Mouse (Mus musculus) lung, postnatal 36 days (tissue): ENCODE measurements around the gene Ptprm.

ENCODE experiments used
- DNase-seq: peaks from one replicate; pipeline ENCODE4 v3.0.0; 2022; ENCODE audit warnings: mixed read lengths

Gene Ptprm

DNA sequence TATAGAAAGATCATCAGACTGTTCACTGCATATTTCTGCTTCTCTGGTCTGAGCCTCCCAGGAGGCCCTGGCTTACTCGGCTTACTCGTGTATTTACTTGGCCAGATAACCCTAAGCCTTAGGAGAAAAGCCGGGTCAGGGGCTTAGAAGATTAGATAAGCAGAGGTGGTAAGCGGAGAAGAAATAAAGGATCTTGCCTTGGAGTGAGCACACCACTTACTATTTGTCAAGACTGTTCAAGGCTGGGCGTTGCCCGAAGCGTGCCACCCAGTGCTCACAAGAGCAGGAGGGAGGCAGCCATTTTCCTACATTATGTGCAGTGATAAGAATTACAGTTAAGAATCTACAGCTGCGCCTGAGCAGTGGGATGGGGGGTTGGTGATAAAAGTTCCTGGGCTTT is 646.6 kb downstream of the Ptprm start:
- no peak for DNase-seq

DNA sequence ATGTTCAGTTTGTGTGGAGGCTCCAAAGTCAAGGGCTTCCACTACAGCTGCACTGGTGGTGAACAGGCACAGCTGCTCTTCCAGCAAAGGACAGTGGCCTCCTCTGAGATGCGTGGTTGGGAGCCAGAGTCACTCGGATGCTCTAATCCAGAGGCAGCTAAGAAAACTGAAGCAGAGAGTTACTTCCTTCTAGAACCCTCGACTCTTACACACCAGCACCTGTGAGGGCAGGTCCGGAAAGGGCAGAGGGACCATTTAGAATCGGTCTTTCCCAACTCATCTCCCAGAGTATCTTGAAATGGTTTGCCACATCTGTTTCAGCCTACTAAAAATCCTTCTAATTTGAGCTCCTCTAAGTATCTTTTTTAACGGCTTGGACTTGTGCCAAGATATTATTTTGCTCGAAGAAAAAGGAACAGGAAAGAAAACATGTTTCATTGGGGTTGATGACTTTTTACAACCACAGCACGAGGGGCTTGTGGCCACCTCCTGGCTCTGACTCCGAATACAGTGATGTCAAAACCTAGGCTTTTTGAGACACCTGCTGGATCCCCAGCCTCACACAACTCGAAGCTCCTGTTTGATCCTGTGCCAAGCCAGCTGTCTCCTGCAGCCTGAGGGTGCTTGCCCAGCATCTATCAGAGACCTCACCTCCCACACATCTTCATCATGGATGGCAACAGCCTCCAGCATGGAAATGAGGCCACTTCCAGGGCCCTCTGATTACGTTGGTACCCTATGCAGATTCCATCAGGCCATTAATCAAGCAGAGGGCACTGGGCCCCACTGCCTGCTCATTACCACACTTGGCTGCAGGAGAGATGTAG is 652.7 kb downstream of the Ptprm start:
- no peak for DNase-seq

DNA sequence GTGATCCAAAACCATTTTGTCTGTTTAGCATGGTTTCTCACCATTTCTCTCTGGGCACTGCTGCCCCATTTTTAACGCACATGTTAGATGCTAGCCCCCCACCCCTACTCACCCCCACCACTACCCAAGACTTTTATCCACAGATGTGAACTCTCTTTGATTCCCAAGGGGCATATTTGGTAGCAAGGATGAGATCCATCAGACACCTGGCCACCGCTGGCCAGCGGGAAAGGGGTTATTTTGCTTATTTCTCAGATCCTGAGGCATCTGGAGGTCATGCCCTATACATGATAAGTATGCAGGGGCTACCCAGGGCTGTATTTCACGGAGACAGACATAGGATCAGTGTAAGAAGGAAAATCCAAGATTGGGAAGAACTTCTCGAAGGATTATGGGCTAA is 654.4 kb downstream of the Ptprm start:
- no peak for DNase-seq

DNA sequence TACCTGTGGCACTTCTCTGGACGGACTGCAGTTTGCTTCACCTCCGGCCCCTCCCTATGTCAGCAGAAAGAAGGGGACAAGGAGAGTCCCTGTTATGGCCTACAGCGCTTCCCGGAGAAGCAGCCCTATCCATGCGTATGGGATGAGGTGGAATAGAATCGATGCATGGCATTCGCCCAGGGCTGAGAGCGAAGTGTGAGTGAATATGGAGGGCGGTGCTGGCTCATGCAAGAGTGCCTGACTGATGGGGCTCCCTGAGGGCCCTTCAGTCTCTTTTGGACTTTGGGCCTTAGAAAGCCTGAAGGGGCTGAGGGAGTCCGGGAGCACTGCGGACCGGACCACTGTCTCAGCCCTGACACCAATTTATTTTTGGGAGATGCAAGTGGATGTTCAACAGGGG is 656.6 kb downstream of the Ptprm start:
- DNase-seq, result no peak

DNA sequence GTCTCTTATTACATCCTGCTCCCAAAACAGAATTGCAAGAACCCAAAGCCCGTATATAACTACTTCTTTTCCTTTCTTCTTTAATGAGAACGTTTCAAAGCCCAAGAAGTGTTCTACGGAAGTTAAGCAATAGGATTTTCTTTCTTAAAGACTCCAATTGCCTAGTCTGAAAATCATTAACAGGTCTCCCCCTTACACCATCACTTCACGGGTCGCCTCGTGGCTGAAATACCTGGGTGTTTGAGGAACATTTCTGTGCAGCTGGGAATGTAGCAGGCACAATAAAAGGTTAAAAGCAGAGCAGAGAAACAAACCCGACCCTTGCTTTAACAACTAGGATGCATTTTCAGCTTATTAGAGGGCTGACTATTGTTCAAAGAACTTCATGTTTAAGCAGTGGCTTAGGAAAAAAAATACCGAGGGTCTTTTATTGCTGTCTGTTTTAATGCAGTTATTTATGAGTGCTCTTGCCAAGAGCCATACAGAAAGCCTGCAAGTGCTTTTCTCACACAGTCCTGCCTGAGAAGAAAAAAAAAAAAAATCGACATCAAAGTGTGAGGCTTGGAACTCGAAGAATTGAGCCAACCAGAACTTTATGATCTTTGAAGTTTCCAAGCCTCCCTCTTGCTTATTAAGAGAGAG is 657.6 kb downstream of the Ptprm start:
- no peak for DNase-seq

DNA sequence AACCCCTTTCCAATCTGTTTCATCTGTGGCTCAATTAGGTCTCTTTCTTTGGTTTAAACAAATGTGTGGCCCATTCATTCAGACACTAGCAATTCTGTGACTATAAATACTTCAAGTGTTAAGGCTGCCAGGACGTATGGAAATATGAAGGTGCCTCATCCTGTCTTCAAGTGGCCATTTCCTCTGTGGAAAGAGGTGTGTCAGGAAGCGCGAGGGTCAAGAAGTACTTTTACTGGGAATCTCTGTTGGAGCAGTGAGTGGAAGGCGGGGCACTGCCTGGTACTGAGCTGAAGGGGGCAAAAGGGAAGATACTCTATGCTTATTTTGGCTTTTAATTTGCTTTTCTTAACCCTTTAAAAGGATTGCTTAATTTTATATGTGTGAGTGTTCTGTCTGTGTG is 659.9 kb downstream of the Ptprm start:
- peak; percentile 56 for DNase-seq

DNA sequence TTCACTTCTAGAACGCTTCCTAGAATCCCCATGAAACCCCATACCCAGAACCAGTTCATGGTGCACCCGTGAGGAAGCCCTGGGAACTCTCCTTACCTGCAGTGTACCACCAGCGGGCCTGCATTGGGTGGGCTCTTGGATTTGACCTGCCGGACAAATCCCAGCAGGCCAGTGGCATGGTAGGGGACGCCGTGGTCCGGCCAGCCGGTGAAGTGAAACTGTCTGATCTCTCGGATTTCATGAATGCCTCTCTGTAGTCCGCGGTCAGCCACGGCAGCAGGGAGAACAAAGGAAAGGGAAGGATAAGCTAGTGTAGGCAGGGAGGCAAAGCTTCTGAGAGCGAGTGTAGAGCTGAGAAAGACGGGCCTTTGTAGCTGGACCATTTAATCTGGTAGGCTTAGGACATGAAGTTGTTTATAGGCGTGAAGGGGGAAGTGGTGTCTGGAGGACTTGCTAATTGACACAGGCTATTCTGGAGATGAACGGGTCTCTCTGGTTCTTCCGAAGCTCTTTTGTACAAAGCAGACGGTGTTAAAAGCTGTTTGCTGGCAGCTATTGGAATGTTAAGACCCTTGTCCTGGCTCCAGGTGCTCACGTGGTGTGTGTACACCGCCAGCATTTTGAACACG is 660.5 kb downstream of the Ptprm start:
- DNase-seq, result no peak

DNA sequence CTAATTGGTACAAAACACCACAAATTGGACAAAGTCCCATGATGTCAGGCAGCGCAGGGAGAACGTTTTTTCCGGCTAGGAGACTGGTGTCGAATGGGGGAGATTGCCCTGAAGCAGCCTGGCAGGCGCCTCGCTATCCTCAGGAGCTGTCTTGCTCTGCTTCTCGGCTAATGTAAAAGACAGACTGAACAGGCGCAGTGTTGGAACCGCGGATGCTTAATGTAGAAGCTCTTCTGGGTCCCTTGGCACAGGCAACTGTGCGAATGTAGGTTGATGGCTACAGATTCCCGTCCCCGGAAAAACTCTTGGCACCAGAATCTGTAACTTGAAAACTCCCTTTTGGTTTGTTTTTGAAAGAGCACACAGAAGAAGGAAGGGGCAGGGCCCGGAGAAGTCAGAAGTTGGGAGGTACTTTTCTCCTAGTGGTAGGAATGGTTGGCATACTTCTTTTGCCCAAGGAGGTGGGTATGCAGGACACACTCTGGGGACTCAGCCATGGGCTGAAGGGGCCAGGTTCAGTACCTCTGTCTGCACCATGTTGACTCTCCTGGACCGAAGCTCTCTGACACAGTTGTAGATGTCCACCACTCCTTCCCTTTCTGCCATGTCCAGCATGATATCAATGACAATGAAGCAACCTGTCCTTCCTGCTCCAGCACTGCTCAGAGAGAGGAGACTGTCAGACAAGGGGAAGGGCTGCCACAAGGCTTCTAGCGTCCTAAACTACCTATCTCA is 661.1 kb downstream of the Ptprm start:
- no peak for DNase-seq

DNA sequence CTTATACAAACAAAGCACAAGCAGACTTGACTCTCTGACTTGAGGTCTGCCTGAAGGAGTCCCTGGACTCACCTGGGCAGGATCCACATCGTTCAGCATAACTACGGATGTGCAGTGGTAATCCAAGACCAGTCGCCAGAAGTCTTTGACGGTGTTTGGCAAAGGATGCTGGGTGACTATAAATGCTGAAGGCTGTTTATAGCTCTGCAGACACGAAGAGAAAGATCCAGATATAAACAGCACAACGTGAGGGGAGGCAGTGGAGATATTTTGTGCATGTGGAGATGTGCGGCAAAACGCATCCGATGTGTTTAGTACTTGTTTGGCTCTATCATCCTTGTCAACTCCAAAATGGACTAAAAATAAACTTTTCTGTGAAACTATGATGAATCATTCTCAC is 666.1 kb downstream of the Ptprm start:
- no peak for DNase-seq

DNA sequence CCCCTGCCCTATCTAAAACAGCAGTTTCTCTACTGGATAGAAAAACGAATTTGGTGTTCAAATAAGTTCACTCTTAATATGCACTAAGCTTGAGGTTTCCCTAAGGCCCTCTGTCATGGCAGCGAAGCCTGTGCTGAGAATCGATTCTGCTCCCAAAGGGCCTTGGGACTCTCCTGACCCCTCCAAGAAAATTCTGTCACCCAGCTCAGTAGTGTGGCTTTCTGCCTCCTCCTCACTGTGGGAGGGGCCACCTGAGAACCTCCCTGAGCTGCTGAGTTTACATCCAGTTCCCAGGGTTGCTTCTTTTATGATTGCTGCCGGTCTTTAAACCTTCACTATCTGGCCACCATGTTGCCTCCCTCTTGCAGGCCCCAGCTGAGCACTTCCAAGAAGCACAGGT is 666.7 kb downstream of the Ptprm start:
- no peak for DNase-seq

DNA sequence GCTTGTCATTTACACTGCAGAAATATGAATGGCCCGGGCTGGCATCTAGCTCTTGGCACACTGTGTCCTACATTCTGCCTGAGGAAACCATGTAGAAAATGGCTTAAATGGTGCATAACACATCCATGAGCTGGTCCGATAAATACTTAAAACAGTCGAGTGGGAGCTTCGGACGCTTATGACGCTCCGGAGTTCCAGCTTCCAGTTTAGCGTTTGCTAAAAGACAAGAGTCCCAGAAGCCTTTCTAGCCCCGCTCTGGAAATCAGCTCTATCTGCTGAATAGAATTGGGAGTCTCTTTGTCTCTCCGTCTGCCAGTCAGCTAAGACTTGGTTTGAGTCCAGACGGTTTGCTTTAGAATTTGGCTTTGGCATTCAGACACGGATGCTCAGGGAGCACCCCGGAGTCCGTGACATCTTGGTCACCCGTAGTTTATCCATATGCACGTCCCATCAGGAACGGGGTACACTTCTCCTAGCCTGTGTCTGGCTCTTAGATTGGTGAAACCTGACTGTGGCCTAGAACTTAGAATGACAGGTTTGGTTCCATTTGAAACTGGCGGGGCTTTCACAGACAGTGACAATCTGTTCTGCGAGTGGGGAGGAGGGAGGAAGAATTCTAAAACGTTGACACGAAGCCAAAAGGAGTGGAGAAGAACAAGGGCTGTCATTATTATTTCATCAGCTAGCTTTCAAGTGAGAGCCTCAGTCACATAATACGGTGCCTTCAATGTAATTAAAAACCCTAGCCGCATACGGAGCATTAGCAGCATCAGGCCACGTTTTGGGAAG is 667.4 kb downstream of the Ptprm start:
- no peak for DNase-seq

DNA sequence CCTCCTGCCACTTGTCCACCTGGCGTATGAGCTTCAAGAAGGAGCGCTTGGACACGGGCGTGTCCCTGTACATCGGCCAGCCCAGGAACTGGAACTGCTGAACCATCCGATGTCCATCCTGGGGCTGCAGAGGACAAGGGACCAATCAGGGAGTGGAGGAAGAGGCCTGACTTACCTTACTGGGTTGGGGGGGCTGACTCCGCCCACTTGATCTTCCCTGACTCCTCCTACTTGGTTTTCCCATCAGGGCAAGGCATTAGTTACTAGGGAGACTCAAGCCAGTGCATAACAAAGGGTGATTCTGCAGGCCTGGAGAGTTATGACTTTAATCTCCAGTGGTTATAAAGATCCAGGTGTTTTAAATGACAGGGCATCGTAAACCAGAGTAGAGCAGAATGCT is 670.8 kb downstream of the Ptprm start:
- DNase-seq, result no peak

DNA sequence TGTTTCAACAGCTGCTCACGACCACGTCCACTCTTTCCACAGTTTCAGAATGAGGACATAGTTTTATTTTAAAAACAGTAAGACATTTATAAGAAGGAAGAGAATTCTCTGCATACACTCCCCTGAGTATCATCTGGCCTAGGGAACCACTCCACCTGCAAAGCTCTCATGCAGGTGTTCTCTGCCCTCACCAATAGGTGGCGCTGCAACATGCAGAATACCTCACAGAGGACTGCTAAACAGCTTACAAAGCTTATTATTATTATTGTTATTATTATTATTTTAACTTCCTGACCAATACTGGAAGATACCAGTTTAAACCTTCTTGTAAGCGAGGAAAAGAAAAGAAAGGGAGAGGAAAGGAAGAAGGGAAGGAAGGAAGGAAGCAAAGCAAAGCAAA is 673.6 kb downstream of the Ptprm start:
- DNase-seq, result peak; percentile 65

DNA sequence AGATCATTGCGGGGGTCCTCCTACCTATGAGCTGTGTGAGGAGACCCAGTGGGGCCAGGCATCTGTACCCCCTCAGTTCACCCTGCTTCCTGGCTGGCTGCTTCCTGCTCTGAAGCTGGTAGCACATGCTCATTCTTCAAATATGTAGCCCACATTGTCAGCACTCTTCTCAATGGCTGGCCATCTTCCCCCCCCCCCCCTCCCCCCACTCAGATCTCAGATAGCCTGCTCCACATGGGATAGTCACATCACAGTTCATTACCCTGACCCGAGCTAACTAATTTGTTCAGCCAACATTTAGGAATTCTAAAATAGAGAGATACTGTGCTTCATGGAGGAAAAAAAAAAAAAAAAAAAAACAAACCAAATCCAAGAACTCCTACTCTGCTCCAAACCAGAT is 679.6 kb downstream of the Ptprm start:
- DNase-seq, result no peak

DNA sequence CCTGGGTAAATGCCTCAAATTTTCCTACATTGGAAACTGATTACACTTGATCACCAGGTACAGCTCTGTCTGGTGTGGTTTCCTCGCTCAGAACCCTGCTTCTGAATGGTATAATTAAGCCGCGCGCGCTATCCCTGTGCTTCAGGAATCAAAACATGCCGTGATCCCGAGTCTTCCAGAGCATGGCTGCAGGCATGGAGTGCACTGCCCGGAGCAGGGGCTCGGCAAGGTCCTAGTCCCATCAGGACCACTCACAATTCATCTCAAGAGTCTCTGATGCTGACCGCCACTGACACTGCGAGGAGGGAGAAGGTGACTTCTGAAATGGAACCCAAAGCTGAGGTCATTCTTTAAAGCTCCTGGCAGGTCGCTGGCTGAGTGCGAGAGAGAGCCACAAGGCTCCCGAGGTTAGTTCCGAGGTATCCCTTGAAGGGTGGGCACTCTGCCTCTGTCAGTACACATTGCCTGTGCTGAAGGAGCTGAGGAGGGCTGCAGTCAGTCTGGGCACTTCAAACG is 682.5 kb downstream of the Ptprm start:
- DNase-seq, result no peak

DNA sequence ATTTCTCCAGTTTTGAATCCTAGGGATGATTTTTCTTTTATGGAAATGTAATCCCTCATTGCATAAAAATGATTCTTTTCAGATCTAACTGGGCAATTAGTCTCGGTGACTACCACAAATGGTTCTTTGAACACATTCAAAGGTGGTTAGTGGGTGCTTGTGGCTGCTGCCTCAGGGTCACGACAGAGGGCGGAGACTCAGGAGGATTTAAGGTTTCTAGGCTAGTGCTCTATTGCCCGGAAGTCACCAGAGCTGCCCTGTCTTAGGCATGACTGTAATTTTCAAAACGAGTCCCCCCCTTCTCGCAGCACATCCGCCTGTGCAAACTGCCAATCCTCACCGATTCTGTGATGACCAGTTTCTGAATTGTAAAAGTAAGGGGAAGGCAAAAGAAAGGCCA is 683.0 kb downstream of the Ptprm start:
- no peak for DNase-seq

DNA sequence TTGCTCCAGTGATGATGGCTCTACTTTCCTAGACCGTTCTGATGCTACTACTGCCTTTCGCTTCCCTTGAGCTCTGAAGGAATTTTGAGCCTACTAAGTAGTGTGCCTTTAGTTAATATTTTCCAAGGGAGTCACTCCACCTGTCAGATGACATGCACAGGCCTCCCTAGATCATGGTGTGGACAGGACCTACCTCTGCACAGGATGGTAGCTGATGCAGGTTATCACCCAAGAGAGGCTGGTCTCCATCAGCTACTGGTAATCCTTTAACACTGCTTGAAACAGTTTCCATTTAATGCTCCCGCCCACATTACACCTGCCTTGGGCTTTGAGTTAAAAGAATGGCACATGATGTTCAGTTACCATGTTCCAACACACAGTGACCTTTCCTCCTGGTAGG is 688.5 kb downstream of the Ptprm start:
- DNase-seq, result no peak

DNA sequence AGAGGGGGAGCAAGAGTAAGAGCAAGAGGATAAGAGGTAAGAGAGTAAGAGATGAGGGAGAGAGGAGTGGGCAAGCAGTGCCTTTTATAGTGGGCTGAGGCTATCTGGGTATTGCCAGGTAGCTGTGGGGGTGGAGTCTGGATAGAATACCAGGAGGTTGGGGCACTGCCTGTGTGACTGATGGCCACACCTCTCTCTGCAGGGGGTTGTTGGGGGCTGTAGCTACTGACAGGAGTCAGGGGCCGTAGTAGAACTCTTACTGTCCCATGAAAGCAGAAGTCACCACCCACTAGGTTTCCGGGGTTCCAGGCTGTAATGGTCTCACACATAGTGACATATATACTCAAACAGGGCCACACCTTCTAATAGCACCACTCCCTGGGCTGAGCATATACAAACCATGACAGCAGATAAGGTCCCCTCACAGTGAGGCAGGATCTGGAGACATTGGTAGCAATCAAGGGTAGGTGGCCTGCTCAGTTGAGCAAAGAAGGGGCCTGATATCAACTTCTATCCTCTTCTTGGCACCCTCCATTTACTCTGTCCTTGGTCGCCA is 689.0 kb downstream of the Ptprm start:
- no peak for DNase-seq

DNA sequence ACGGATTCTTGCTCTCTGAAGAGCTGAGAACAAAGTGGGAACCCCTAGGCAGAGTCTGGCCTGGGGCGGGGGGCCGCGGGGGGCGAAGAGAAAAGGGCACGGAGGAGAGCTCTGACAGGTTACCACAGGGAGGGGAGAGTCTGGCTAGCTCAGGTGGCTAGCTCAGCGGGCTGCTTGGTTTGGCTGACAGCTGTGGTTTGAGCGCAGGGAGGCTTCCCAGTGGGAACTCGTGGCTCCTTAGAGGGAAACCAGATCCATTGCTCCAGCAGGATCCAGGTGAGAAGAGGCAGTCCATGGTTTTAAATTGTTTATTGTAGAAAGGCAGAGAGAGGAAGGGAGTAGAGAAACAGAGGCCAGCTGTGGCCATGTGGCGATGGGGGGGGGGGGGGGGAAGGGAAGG is 689.5 kb downstream of the Ptprm start:
- no peak for DNase-seq

DNA sequence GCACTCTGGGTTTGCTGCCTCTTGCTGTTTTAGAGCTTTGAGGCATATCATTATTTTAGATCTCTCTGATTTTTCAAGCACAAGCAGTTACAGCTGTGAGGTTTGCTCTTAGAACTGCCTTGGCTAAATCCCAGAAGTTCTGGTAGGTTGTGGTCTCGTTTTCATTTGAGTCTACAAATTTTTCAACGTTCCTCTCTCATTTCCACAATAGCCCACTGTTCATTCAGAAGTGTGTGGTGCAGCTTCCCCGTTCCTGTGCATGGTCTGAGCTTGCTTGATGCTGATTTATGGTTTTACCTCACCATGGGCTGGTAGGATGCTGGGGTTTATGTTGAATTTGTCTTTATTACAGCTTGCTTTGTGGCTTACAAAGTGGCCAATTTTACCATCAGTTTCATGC is 695.0 kb downstream of the Ptprm start:
- DNase-seq, result no peak

DNA sequence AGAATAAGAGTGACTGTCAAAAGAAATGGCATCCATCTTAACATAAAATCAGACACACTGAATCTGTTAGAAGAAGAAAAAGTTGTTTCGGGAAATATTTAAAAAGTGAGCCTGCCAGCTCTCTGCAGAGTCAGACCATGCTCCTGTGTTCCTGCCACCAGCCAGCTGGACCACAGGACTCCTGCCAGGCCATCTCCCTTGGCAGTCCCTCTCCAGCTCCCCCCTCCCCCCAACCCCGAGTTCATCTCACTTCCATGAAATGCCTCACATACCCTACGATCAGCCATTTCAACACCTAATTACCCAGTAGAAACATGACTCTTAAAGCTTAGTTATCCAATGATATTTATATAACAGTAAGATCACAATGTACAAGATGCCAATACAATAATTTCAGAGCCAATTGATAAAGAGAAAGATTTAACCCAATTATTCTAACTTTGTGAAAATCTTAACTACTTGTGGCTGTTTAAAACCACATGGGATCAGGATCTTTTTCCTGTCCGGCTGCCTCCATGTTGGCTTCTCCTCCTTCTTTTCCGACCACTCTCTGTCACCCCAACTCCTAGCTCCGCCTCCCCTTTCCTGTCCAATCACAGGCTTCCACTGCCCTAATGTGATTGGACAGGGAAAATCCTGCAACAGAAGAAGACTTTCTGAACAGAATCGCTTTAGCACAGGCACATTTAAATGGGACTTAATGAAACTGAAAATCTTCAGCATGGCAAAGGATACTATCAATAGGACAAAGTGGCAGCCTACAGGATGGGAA is 716.1 kb downstream of the Ptprm start:
- DNase-seq, result peak; percentile 45
